Mouse (Mus musculus) megakaryocyte, embryonic 14.5 days (primary cell): Measurements from ENCODE around the gene Ldb1.

Experiments
- FLI1 ChIP-seq: IDR thresholded peaks from 2 replicates; pipeline ENCODE4 v1.6.1; 2012; ENCODE audit warnings: low read length, inconsistent platforms, mixed read lengths
- GATA1 ChIP-seq: IDR thresholded peaks from 3 replicates; pipeline ENCODE4 v1.6.1; 2012; ENCODE audit warnings: mixed read lengths, low read length, inconsistent platforms, borderline replicate concordance

DNA sequence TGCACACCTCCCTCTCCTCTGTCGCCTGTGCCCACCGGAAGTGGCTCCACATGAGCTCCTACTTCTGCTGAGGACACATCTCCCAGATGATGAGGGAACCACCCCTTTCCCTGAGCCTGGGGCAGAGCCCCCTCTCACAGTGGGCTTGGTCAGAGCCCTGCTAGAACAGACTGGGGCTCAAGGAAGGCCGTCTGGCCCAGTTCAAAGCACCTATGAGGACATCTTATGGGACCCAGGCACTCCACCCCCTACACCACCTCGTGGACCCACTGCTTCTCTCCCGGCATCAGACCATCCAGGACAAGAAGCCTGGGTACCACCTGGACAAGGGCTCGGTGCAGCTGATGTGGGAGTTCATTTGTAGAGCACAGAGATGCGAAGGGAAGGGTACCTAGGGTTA, 39.3 kb downstream of the Ldb1 start:
- TF ChIP-seq GATA1, result no peak
- no peak for TF ChIP-seq FLI1
